Comparison of ENCODE assay signal across 8 mouse cellular contexts in the genomic region with DNA sequence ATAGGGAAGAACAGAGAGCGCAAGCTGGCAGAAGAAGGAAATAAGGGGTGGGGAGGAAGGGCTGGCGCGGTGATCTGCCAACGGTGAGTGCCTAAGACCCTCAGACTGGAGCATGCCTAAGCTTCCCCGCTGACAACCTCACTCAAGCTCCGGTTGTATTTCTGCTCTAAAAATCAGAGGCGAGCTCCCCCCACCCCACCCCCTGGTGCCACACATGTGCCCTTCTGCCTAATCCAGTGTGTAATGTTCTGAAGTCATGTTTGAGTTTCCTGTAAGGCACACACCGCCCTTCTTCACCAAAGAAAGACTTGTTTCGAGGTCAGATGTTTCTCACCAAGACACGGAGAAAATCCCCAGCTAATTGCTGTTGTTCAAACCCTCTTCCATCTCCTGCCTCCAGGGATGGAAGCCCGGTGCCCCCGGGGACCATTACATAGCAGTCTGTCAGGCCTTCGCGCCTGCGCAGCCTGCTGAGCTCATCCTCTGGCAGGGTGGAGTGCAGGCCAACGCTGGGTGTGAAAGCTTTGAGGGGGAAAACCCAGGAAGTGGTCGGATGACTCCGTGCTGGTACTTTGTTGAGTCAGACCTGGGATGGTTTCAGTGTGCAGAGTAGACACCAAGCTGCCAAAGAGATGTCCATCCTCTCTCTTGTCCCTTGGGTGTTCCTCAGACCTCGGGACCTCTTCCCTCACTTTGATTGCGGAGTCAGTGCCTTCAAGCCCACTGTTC.
DNase-seq lines count a peak whose midpoint lies in the region; ATAC-seq and TF ChIP-seq lines count a peak whose summit lies in the region.

No protein-coding gene starts in this region.

- peak; percentile 10 for DNase-seq in embryo, embryonic 10.5 days (ENCODE audit: low spot score)
- DNase-seq in embryo, embryonic 11 days, result no peak
- peak; percentile 63 for DNase-seq in lung, postnatal 10 days
- DNase-seq in right cerebral cortex, postnatal 10 days (ENCODE audit: low spot score in 2 of 2), result no peak

- ATAC-seq in heart, embryonic 12.5 days (ENCODE audit: insufficient number of reproducible peaks, low FRiP score), result peak; percentile 67; the same call in 1 of the 2 replicates
- no peak for ATAC-seq in stomach, embryonic 16.5 days (ENCODE audit: insufficient read depth, low FRiP score)
- ATAC-seq in forebrain, embryonic 12.5 days (ENCODE audit: low FRiP score), result no peak

- TF ChIP-seq CTCF in bone marrow macrophage, adult 2 months (IDR thresholded peaks at IDR 0.05; ENCODE audit: low read depth, low read length), result no peak

- H3K36me3 ChIP-seq in heart, embryonic 12.5 days, result no peaks in the 10 kb centered on the region
- no peaks in the 10 kb centered on the region for H3K36me3 ChIP-seq in stomach, embryonic 16.5 days (ENCODE audit: control insufficient read depth, insufficient read depth, low read length)
- no peaks in the 10 kb centered on the region for H3K36me3 ChIP-seq in forebrain, embryonic 12.5 days (replicated peaks)

- H3K4me2 ChIP-seq in heart, embryonic 12.5 days, result peak overlapping the region; percentile 15; the same call in 1 of the 2 replicates
- H3K4me2 ChIP-seq in stomach, embryonic 16.5 days (ENCODE audit: low read depth, low read length), result peak overlapping the region; percentile 25; the same call in 1 of the 2 replicates
- H3K4me2 ChIP-seq in forebrain, embryonic 12.5 days, result no peak overlapping the region

- H3K9me3 ChIP-seq in heart, embryonic 12.5 days (replicated peaks), result no peaks in the 10 kb centered on the region
- H3K9me3 ChIP-seq in stomach, embryonic 16.5 days (replicated peaks; ENCODE audit: control insufficient read depth, low read length), result no peaks in the 10 kb centered on the region
- H3K9me3 ChIP-seq in forebrain, embryonic 12.5 days, result no peaks in the 10 kb centered on the region

- peaks cover 26% of the 10 kb centered on the region for H3K4me1 ChIP-seq in bone marrow macrophage, adult 2 months (ENCODE audit: control insufficient read depth, insufficient read depth, low read length)
- H3K4me1 ChIP-seq in heart, embryonic 12.5 days (replicated peaks), result peaks cover 14% of the 10 kb centered on the region
- H3K4me1 ChIP-seq in stomach, embryonic 16.5 days (ENCODE audit: control insufficient read depth, insufficient read depth, low read length), result peaks cover 9% of the 10 kb centered on the region
- H3K4me1 ChIP-seq in forebrain, embryonic 12.5 days, result peaks cover 17% of the 10 kb centered on the region

- no peak overlapping the region for H3K9ac ChIP-seq in heart, embryonic 12.5 days
- no peak overlapping the region for H3K9ac ChIP-seq in stomach, embryonic 16.5 days (ENCODE audit: low read length)
- H3K9ac ChIP-seq in forebrain, embryonic 12.5 days, result no peak overlapping the region

- peak overlapping the region; percentile 18 for H3K27ac ChIP-seq in bone marrow macrophage, adult 2 months (ENCODE audit: insufficient read depth, low read depth, low read length)
- H3K27ac ChIP-seq in heart, embryonic 12.5 days (ENCODE audit: poor library complexity, severe bottlenecking), result no peak overlapping the region
- no peak overlapping the region for H3K27ac ChIP-seq in stomach, embryonic 16.5 days (ENCODE audit: low read length)
- no peak overlapping the region for H3K27ac ChIP-seq in forebrain, embryonic 12.5 days

- no peak for TF ChIP-seq POLR2A in bone marrow macrophage, adult 2 months (IDR thresholded peaks at IDR 0.05; ENCODE audit: borderline replicate concordance, low read depth, low read length)

- no peaks in the 10 kb centered on the region for H3K27me3 ChIP-seq in heart, embryonic 12.5 days (replicated peaks)
- no peaks in the 10 kb centered on the region for H3K27me3 ChIP-seq in stomach, embryonic 16.5 days (ENCODE audit: control insufficient read depth, insufficient read depth, low read length)
- peaks cover 4% of the 10 kb centered on the region; the same call in 1 of the 2 replicates for H3K27me3 ChIP-seq in forebrain, embryonic 12.5 days

- 59% methylated on average over 20 of the region's 20 CpGs for WGBS in heart, embryonic 12.5 days
- WGBS in stomach, embryonic 16.5 days, result 60% methylated on average over 20 of the region's 20 CpGs
- 73% methylated on average over 20 of the region's 20 CpGs for WGBS in forebrain, embryonic 12.5 days

- 0 out of 2 replicates have a peak overlapping the region, but pooled peaks have one; percentile 12 for H3K4me3 ChIP-seq in bone marrow macrophage, adult 2 months (ENCODE audit: insufficient read depth, low read length)
- no peak overlapping the region for H3K4me3 ChIP-seq in heart, embryonic 12.5 days
- H3K4me3 ChIP-seq in stomach, embryonic 16.5 days (replicated peaks; ENCODE audit: low read length), result no peak overlapping the region
- H3K4me3 ChIP-seq in forebrain, embryonic 12.5 days (replicated peaks), result no peak overlapping the region

Comparison
In these comparisons a context has a peak if more than half of its experiments do, and no peak if none do; other contexts are left out.
1. DNase-seq: peak in embryo, embryonic 10.5 days (single experiment) and lung, postnatal 10 days (single experiment); none in embryo, embryonic 11 days (single experiment) and right cerebral cortex, postnatal 10 days (0 of 2).